Mouse (Mus musculus): ENCODE data around the gene Palm. TPM values are rescaled to one million over a fixed set of nuclear protein-coding genes. Genes with fewer than 3 reads are reported as not detected.
A peak's percentile ranks its signal among the peaks of the same experiment; 100 is the strongest.

Palm gene
- polyA plus RNA-seq, 1 experiment from 2014 or later, result 44.8 TPM

DNA sequence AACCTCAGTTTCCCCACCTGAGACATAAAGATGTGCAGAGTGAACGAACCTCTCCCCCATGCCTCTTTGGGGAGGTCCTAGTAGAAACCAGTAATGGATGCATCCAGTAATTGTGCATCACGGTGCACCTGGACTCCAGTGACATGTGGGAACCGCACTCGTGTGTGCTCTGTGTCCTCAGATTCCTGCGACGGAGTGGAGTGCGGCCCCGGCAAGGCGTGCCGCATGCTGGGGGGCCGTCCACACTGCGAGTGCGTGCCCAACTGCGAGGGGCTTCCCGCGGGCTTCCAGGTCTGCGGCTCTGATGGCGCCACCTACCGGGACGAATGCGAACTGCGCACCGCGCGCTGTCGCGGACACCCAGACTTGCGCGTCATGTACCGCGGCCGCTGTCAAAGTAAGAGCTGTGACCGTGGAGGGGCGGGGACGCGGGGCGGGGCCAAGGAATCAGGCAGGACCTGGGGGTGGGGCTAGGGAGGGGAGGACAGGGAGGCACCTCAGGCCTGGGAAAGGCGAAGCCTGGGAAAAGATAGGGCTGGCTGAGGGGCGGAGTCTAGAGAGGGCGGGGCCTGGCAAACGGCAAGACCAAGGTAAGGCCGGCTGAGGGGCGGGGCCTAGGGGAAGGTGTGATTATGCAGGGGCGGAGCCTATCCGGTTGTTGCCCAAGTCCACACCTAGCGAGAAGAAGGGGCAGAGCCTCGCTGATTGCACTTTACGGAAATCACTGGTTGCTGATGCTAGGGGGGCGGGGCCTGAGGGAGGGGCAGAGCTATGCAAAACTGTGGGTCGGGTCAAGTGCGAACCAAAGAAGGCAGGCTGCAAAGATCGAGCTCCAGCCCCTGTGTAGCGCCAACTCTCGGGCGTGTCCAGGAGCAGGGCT is 13.3 kb upstream of the Palm start:
- H3K36me3 ChIP-seq (ENCODE audit: control insufficient read depth, insufficient read depth, low read length), result no peaks in the 10 kb centered on the region
- peak; percentile 90 for ATAC-seq
- H3K27ac ChIP-seq (ENCODE audit: low read length), result peak overlapping the region; percentile 73
- H3K9ac ChIP-seq (ENCODE audit: low read depth, low read length), result peak overlapping the region; percentile 49
- peak overlapping the region; percentile 94 for H3K4me2 ChIP-seq (ENCODE audit: low read depth, low read length)
- peaks cover 2% of the 10 kb centered on the region; the same call in 1 of the 2 replicates for H3K27me3 ChIP-seq (replicated peaks; ENCODE audit: control insufficient read depth, insufficient read depth, low read length)
- H3K4me1 ChIP-seq (ENCODE audit: control insufficient read depth, insufficient read depth, low read length), result peaks cover 37% of the 10 kb centered on the region
- 1% methylated on average over 55 of the region's 55 CpGs for WGBS
- H3K9me3 ChIP-seq (ENCODE audit: control insufficient read depth, low read length), result no peaks in the 10 kb centered on the region
- peak overlapping the region; percentile 54 for H3K4me3 ChIP-seq (ENCODE audit: low read length)

DNA sequence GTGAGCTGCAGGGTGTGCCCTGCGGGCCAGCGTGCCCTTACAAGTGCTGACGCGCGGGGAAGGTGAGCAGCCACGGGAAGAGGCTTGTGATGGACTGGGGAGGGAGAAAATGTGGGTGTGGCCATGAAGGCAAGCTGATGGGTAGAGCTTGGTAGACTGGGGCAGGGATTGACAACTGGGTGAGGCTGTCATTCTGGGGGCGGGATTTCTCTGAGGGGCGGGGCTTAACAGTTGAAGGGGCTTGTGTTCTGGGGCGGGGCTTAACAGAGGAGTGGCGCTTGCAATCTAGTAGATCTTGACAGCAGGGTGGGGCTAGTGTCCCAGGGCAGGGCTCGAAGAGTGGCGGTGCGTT is 12.7 kb upstream of the Palm start:
- Histone ChIP-seq H3K4me1 (ENCODE audit: control insufficient read depth, insufficient read depth, low read length) (peaks cover 37% of the 10 kb centered on the region), H3K27ac (ENCODE audit: low read length) (peak overlapping the region; percentile 73), H3K4me2 (ENCODE audit: low read depth, low read length) (peak overlapping the region; percentile 94), H3K4me3 (ENCODE audit: low read length) (peak overlapping the region; percentile 54), H3K9ac (ENCODE audit: low read depth, low read length) (peak overlapping the region; percentile 43), H3K9me3 (ENCODE audit: control insufficient read depth, low read length) (no peaks in the 10 kb centered on the region), H3K36me3 (ENCODE audit: control insufficient read depth, insufficient read depth, low read length) (no peaks in the 10 kb centered on the region), H3K27me3 (replicated peaks; ENCODE audit: control insufficient read depth, insufficient read depth, low read length) (peaks cover 2% of the 10 kb centered on the region; the same call in 1 of the 2 replicates)
- under 1% methylated on average over 13 of the region's 13 CpGs for WGBS
- no peak for ATAC-seq

DNA sequence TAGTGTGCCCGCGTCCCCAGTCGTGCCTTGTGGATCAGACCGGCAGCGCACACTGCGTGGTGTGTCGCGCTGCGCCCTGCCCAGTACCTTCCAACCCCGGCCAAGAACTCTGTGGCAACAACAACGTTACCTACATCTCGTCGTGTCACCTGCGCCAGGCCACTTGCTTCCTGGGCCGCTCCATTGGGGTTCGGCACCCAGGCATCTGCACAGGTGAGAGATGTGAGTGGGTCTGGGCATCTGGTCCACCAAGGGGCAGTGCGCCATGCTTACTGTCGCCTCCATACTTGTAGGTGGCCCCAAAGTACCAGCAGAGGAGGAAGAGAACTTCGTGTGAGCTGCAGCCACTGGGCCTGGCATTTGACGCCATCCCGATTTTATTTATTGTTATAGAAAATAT is 12.2 kb upstream of the Palm start:
- H3K9ac ChIP-seq (ENCODE audit: low read depth, low read length), result peak overlapping the region; percentile 43

DNA sequence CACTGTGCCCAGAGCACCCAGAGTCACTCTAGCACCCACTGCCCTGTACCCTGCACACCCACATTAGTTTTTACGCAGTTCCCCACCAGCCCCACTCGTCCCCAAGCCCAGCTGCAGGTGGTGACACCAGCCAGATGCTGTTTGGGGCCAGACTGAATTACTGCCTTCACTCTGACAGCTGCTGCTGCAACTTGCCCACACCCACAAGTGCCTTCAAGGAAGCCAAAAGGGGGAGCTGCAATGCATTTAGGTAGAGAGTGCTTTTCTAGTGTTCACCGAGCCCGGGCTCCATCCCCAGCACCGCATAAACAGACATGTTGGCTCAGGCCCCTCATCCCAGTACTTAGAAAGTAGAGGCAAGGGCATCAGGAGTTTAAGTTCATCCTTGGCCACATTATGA is 11.4 kb upstream of the Palm start:
- 72% methylated on average over 5 of the region's 5 CpGs for WGBS
- H3K4me1 ChIP-seq (ENCODE audit: control insufficient read depth, insufficient read depth, low read length), result peaks cover 34% of the 10 kb centered on the region

More for the DNA sequence above, 12.2 kb upstream of the Palm start:
- Histone ChIP-seq H3K27me3 (replicated peaks; ENCODE audit: control insufficient read depth, insufficient read depth, low read length) (peaks cover 2% of the 10 kb centered on the region; the same call in 1 of the 2 replicates), H3K4me2 (ENCODE audit: low read depth, low read length) (peak overlapping the region; percentile 94), H3K9me3 (ENCODE audit: control insufficient read depth, low read length) (no peaks in the 10 kb centered on the region), H3K4me1 (ENCODE audit: control insufficient read depth, insufficient read depth, low read length) (peaks cover 37% of the 10 kb centered on the region), H3K27ac (ENCODE audit: low read length) (no peak overlapping the region), H3K36me3 (ENCODE audit: control insufficient read depth, insufficient read depth, low read length) (no peaks in the 10 kb centered on the region), H3K4me3 (ENCODE audit: low read length) (peak overlapping the region; percentile 54)
- WGBS, result 33% methylated on average over 21 of the region's 21 CpGs
- ATAC-seq, result no peak

DNA sequence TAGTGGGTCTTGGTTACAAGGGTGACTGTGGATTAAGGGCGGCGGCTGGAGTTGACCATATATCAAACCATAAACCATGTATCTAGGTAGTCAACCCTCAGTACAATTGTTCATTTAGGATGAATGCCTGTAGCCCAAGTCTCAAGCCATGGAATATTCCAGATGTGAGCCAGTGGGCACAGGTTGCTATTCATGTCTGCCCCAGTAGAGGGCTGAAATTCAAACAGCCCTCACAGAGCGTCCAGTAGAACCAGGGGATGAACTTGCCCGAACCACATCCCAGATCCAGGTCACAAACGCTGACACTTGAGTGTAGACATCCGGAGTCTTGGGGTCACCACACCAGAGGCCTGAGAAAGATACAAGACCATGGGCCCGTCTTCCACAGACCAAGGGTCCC is 10.3 kb upstream of the Palm start:
- H3K4me3 ChIP-seq (ENCODE audit: low read length), result no peak overlapping the region
- 61% methylated on average over 7 of the region's 7 CpGs for WGBS
- no peak overlapping the region for H3K9ac ChIP-seq (ENCODE audit: low read depth, low read length)
- H3K4me2 ChIP-seq (ENCODE audit: low read depth, low read length), result no peak overlapping the region
- H3K9me3 ChIP-seq (ENCODE audit: control insufficient read depth, low read length), result no peaks in the 10 kb centered on the region
- no peaks in the 10 kb centered on the region for H3K36me3 ChIP-seq (ENCODE audit: control insufficient read depth, insufficient read depth, low read length)
- no peak for ATAC-seq
- H3K4me1 ChIP-seq (ENCODE audit: control insufficient read depth, insufficient read depth, low read length), result peaks cover 24% of the 10 kb centered on the region
- no peak overlapping the region for H3K27ac ChIP-seq (ENCODE audit: low read length)
- H3K27me3 ChIP-seq (replicated peaks; ENCODE audit: control insufficient read depth, insufficient read depth, low read length), result peaks cover 2% of the 10 kb centered on the region; the same call in 1 of the 2 replicates

More for the DNA sequence above, 11.4 kb upstream of the Palm start:
- peaks cover 2% of the 10 kb centered on the region; the same call in 1 of the 2 replicates for H3K27me3 ChIP-seq (replicated peaks; ENCODE audit: control insufficient read depth, insufficient read depth, low read length)
- no peak overlapping the region for H3K9ac ChIP-seq (ENCODE audit: low read depth, low read length)
- no peak overlapping the region for H3K27ac ChIP-seq (ENCODE audit: low read length)
- no peak for ATAC-seq
- no peaks in the 10 kb centered on the region for H3K9me3 ChIP-seq (ENCODE audit: control insufficient read depth, low read length)
- no peak overlapping the region for H3K4me2 ChIP-seq (ENCODE audit: low read depth, low read length)
- H3K36me3 ChIP-seq (ENCODE audit: control insufficient read depth, insufficient read depth, low read length), result no peaks in the 10 kb centered on the region
- H3K4me3 ChIP-seq (ENCODE audit: low read length), result no peak overlapping the region

DNA sequence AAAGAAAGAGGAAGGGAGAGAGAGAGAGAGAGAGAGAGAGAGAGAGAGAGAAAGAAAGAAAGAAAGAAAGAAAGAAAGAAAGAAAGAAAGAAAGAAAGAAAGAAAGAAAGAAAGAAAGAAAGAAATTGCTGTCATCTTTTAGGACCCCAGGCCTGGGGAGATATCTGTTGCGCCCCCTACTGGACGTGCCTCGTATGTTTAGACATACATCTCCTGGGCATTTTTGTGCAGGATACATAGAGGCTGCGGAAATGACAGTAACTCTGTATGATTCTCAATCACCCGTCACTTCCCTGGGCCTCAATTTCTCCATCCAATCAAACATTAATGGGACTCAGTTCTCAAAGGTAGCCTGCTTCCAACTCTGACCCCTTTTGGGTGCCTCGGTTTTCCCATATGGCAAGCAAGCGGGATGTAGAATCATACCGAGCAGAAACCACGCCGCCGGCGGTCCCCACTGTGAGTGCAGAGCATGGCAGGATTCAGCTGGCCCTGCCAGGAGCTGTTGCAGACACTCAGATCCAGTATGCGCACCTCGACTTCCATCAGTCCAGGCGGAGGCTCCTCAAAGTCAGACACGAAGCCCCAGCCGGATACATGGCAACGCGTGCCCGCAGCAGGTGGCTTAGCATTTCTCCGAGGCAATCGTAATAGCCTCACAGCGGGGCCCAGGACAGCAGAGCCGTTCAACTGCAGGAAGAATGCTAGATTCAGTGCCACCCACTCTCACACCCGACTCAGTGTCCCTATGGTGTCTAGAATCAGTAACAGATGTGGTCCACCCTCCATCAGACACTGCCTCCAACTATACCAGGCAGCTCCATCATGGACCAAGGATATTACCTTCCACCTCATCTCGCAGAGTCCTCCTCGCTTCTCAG is 9.2 kb upstream of the Palm start:
- whole genome bisulfite sequencing, result 39% methylated on average over 27 of the region's 27 CpGs
- no peak overlapping the region for H3K9ac ChIP-seq (ENCODE audit: low read depth, low read length)
- no peak for ATAC-seq
- peaks cover 16% of the 10 kb centered on the region for H3K4me1 ChIP-seq (ENCODE audit: control insufficient read depth, insufficient read depth, low read length)
- H3K36me3 ChIP-seq (ENCODE audit: control insufficient read depth, insufficient read depth, low read length), result no peaks in the 10 kb centered on the region
- no peaks in the 10 kb centered on the region for H3K9me3 ChIP-seq (ENCODE audit: control insufficient read depth, low read length)
- peaks cover 2% of the 10 kb centered on the region; the same call in 1 of the 2 replicates for H3K27me3 ChIP-seq (replicated peaks; ENCODE audit: control insufficient read depth, insufficient read depth, low read length)
- H3K4me2 ChIP-seq (ENCODE audit: low read depth, low read length), result no peak overlapping the region
- no peak overlapping the region for H3K27ac ChIP-seq (ENCODE audit: low read length)
- H3K4me3 ChIP-seq (ENCODE audit: low read length), result no peak overlapping the region

DNA sequence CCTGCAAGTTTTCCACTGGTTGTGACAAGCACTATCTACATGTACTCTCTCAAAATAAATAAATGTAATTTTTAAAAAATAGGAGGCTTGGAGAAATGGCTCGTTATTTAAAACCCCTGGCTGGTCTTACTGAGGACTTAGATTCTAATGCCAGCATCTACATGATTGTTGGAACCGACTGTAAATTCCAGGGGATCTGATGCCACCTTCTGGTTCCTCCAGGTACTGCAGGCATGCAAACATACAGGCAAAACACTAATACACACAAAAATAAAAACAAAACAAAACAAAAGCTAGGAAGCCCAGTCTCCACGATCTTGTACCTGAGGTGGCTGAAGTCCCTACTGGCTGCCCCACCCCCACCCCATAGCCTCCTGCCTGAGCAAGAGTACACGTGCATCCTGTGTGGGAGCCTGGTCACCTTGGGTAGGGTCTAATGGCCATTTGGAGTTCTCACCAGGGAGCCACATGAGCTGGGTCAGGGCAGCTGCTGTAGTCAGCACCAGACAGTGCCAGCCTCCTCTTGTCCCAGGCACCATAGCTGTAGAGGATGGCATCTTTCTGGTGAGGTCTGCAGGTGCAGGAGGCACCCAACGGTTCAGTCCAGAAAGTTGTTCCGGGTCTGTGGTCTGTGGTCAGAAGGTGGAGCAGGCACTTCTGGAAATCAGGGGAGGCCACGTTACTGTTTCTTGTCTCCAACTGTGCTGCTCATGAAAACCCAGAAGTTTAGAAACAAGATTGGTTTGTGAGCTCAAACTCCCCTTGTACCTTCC is 4.8 kb upstream of the Palm start:
- Histone ChIP-seq H3K4me1 (ENCODE audit: control insufficient read depth, insufficient read depth, low read length) (peaks cover 2% of the 10 kb centered on the region), H3K27me3 (replicated peaks; ENCODE audit: control insufficient read depth, insufficient read depth, low read length) (peaks cover 2% of the 10 kb centered on the region; the same call in 1 of the 2 replicates), H3K4me2 (ENCODE audit: low read depth, low read length) (no peak overlapping the region), H3K4me3 (ENCODE audit: low read length) (no peak overlapping the region), H3K27ac (ENCODE audit: low read length) (no peak overlapping the region), H3K9me3 (ENCODE audit: control insufficient read depth, low read length) (no peaks in the 10 kb centered on the region), H3K36me3 (ENCODE audit: control insufficient read depth, insufficient read depth, low read length) (no peaks in the 10 kb centered on the region), H3K9ac (ENCODE audit: low read depth, low read length) (no peak overlapping the region)
- ATAC-seq, result no peak
- 35% methylated on average over 7 of the region's 7 CpGs for WGBS

DNA sequence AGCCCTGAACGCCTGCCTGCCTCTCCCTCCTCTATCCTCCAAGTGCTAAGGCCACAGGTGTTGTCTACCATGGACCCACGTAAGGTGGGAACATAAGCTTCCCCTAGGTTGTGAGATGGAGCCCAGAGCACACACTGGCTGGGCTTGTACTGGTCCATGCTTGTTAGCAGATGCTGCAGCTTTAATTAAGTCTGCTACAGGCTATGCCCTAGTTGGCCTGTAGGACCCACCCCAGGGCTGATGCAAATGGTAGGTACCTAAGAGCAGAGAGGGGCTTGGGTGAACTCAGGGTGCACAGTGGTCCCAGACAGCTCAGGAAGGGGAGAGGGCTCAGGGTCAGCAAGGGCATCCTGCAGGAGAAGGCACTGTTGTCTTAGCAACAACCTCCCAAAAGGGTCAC is 3.8 kb upstream of the Palm start:
- 55% methylated on average over 2 of the region's 2 CpGs for WGBS

More for the DNA sequence above, 3.8 kb upstream of the Palm start:
- Histone ChIP-seq H3K36me3 (ENCODE audit: control insufficient read depth, insufficient read depth, low read length) (no peaks in the 10 kb centered on the region), H3K4me3 (ENCODE audit: low read length) (no peak overlapping the region), H3K4me1 (ENCODE audit: control insufficient read depth, insufficient read depth, low read length) (peaks cover 12% of the 10 kb centered on the region), H3K9me3 (ENCODE audit: control insufficient read depth, low read length) (no peaks in the 10 kb centered on the region), H3K27me3 (replicated peaks; ENCODE audit: control insufficient read depth, insufficient read depth, low read length) (no peaks in the 10 kb centered on the region; the same call in 1 of the 2 replicates), H3K4me2 (ENCODE audit: low read depth, low read length) (no peak overlapping the region), H3K9ac (ENCODE audit: low read depth, low read length) (no peak overlapping the region), H3K27ac (ENCODE audit: low read length) (no peak overlapping the region)
- ATAC-seq, result no peak
